Mouse (Mus musculus) erythroblast, embryonic 14.5 days (primary cell): ENCODE results near the gene Rufy1.

Source experiments
- GATA1 ChIP-seq: IDR thresholded peaks from 2 replicates; pipeline ENCODE4 v1.6.1; 2012; ENCODE audit warnings: low read length, inconsistent platforms, mixed read lengths
- TAL1 ChIP-seq: IDR thresholded peaks from 3 replicates; pipeline ENCODE4 v1.6.1; 2012; ENCODE audit warnings: low read length, inconsistent platforms, mixed read lengths

- TF ChIP-seq GATA1, result no peak
- TF ChIP-seq TAL1, result no peak
These were observed 41.3 kb downstream of the Rufy1 start for GRCm38 (mm10) chr11:50389616-50390015.
